Mouse (Mus musculus) thymus, postnatal 4 days (tissue): ENCODE data around the gene Fpr-rs7.

Source experiments
- DNase-seq: peaks from one replicate; pipeline ENCODE4 v3.0.0; 2021

The Fpr-rs7 gene

DNA sequence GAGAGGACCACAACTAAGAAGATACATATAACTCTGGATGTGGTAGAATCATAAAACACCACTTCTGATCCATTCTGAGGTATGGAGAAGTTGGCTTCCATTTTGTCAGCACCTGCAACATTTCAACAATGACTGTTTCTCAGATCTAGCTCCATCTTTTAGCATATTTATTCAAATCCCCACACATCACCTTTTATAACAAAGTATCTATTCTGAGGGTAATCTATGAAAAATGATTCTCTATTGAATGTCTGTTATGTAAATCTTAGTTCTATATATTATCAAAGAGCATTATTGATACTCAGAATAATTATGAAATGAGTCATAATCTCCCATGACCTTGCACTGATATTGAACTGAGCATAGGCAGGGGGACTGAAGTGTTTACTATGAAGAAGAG, at the start of gene Fpr-rs7:
Gene Fpr-rs7 (minus strand): TSS at position 101 of the 400 bp plus-strand sequence.
- no peak for DNase-seq

DNA sequence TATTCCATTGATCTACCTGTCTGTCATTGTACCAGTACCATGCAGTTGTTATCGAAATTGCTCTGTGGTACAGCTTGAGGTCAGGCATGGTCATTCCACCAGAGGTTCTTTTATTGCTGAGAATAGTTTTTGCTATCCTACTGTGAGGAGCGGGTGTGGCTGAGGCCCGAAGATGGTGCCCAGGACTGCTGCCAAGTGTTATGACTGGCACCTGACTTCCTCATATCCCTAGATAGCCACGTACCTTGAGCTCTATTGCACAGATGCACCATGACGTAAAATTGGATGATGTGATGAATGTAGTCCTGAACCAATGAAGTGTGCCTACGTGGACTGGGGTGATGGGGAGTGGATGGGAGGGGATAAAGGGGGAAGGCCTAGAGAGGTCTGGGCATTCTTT, 39.9 kb downstream of the Fpr-rs7 start:
- DNase-seq, result no peak

DNA sequence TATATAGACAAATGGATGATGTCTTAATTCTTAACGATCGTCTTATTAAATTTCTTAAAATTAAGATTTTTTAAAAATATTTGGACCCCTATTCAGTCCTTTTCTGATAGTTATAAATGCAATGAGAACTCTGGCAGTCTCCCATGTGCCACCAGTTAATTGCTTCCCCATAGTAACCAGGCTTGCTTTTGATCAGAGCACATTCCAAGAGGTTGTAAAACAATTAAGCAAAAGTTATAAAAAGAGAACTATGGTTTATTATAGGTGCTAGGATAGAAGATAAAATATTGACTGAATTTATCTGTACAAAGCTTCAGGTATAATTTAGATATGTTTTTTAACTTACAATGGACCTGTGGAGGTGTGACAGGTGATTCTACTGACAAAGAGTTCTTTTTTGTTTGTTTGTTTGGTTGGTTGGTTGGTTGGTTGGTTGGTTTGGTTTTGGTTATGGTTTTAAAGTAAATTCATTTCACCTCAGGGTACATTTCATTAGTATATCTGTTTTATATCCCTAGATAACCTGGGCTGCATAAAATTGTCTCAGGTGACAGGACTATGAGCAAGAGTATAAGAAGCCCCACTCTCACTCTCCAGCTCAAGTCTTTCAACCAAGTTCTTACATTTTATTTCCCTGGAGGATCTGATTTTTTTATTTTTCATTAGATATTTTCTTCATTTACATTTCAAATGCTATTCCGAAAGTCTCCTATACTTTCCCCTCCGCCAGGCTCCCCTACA, 42.2 kb downstream of the Fpr-rs7 start:
- no peak for DNase-seq
